Mouse (Mus musculus) layer of hippocampus, postnatal 36 days (tissue): ENCODE measurements at regions not wholly inside any gene's neighbourhood (a gene's known extent, or its start where the extent isn't known, plus 50 kb on each side); places are given as distances from the start of the nearest gene placed in this dataset.

Experiments
- DNase-seq, 2 experiments: peaks; one replicate each; pipeline ENCODE4 v3.0.0; 2022

- DNase-seq: no peak
These were observed 130.5 kb upstream of the Car10 start for GRCm38 (mm10) chr11:92967288-92967687.

DNA sequence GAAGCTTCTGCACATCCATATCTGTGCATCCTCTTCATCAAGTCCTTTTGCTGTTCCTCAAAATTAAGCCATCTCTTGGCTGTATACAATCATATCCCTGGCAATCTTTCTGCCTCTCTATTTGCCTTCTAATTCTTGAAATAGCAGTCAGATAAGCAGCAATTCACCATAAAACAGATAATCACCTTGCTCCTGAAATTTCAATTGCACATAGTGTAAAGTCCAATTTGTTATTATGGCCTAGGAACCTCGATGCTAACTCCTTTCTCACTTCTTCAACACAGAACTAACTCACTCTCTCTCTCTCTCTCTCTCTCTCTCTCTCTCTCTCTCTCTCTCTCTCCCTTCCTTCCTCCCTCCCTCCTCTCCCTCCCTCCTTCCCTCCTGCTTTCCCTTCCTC is 98.2 kb upstream of the Car10 start:
- DNase-seq: no peak

DNA sequence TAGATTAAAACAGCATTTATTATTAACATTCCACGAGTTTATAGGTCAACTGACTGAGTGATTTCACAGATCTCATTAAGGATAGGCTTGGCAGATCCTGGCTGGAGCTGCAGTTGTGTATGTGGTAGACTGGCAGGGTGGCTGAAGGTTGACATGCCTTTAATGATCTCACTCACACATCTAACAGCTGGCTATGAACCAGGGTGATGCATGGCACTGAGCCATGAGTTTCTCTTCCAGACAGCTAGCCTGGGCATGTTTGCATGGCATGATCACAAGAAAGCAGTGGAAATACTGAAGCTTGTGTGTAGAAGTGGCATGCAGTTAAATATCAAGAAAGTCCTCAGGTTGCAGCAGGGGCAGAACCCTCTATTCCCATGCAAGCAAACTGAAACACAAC is 91.8 kb upstream of the Car10 start:
- no peak for DNase-seq

- no peak for DNase-seq
These were observed 71.8 kb upstream of the Car10 start for GRCm38 (mm10) chr11:93025981-93026380.

DNA sequence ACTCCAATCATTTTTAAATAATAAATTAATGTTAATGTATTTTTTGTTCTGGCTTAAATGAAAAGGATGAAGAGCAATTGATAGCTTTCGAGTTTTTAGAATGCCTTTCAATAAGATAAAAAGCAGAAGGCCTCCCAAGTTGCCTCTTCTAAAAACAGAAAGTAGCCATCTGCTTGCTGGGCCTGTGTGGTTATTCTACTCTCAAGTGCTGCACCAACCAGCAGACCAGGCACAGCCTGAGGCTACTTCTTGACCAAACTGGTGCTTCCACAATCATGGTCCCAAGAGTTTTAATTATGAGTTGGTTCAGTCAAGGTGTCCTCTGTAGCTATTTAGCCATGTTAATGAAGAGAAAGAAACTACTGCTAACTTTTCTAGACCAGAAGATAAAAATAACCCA is 62.3 kb upstream of the Car10 start:
- DNase-seq: no peak

GRCm38 (mm10) chr11:93037846-93038245 is 60.0 kb upstream of the Car10 start:
- peak; percentile 5 to 7 for DNase-seq

DNA sequence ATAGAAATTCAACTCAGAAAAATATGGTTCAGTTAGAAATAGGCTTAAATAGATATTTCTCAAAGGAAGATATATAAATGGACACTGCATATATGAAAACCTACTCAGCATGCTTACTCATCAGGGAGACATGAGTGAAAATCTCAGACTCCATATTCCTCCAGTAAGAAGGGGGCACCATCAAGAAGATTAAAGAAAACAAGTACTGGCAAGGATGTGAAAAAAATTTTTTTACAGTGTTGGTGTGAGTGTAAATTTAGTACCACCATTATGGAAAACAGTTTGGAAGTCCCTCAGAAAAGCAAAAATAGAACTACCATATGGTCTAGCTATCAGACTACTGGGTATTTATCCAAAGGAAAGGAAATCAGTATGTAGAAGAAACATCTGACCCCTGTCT is 58.5 kb upstream of the Car10 start:
- DNase-seq: no peak

- no peak for DNase-seq
These were observed 57.0 kb upstream of the Car10 start for GRCm38 (mm10) chr11:93040816-93041215.

DNA sequence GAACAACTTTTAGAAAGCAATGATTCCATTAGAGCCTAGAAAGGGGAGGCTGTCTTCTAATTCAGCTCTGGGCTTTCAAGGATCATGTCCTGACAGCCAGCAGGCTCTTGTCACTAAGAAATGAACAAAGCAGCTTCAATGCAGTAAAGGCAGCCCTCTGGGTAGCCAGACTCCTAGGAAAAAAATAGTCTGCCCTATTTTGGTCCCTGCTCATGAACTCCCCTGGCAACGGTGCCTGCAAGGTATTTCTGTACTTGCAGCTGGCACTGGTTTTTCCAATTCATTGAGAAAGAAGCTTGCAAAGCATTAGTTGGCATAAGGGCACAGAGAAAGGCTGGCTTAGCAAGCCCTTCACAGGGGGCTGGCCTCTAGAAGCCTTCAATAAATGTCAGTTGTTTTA is 52.8 kb upstream of the Car10 start:
- no peak for DNase-seq
